Mouse (Mus musculus): Measurements from ENCODE around the gene 2210011C24Rik.
"Not testable (repeated sequence)": the region's sequence is repeated elsewhere in the genome, so short reads cannot be mapped to it uniquely, and the experiment has no call there.

The 2210011C24Rik gene

GRCm38 (mm10) chr8:83995973-83996372, 16.0 kb downstream of the 2210011C24Rik start:
- DNase-seq (ENCODE audit: low spot score in 2 of 2): no peak

GRCm38 (mm10) chr8:83994030-83994429, 17.9 kb downstream of the 2210011C24Rik start:
- DNase-seq (ENCODE audit: low spot score in 2 of 2): no peak

- DNase-seq (ENCODE audit: low spot score in 2 of 2): no peak
Measured at GRCm38 (mm10) chr8:83992488-83992887, 19.5 kb downstream of the 2210011C24Rik start.

- no peak for DNase-seq (ENCODE audit: low spot score in 2 of 2)
Measured at GRCm38 (mm10) chr8:83990170-83990569, 21.8 kb downstream of the 2210011C24Rik start.

GRCm38 (mm10) chr8:83989243-83989642, 22.7 kb downstream of the 2210011C24Rik start:
- DNase-seq (ENCODE audit: low spot score in 2 of 2): no peak

GRCm38 (mm10) chr8:83983222-83983621, 28.7 kb downstream of the 2210011C24Rik start:
- DNase-seq (ENCODE audit: low spot score in 2 of 2): not testable (repeated sequence)

- no peak for DNase-seq (ENCODE audit: low spot score in 2 of 2)
Measured at GRCm38 (mm10) chr8:83982449-83982848, 29.5 kb downstream of the 2210011C24Rik start.

GRCm38 (mm10) chr8:83981533-83981932, 30.4 kb downstream of the 2210011C24Rik start:
- no peak for DNase-seq (ENCODE audit: low spot score in 2 of 2)

- DNase-seq (ENCODE audit: low spot score in 2 of 2): no peak
Measured at GRCm38 (mm10) chr8:83980845-83981244, 31.1 kb downstream of the 2210011C24Rik start.

- DNase-seq (ENCODE audit: low spot score in 2 of 2): no peak
Measured at GRCm38 (mm10) chr8:83980250-83980649, 31.7 kb downstream of the 2210011C24Rik start.

- no peak for DNase-seq (ENCODE audit: low spot score in 2 of 2)
Measured at GRCm38 (mm10) chr8:83978200-83978599, 33.8 kb downstream of the 2210011C24Rik start.

- DNase-seq (ENCODE audit: low spot score in 2 of 2): no peak
Measured at GRCm38 (mm10) chr8:83977646-83978045, 34.3 kb downstream of the 2210011C24Rik start.

GRCm38 (mm10) chr8:83976779-83977350, 35.1 kb downstream of the 2210011C24Rik start:
- no peak for DNase-seq (ENCODE audit: low spot score in 2 of 2)

- no peak for DNase-seq (ENCODE audit: low spot score in 2 of 2)
Measured at GRCm38 (mm10) chr8:83976101-83976630, 35.8 kb downstream of the 2210011C24Rik start.

- DNase-seq (ENCODE audit: low spot score in 2 of 2): no peak
Measured at GRCm38 (mm10) chr8:83974521-83974920, 37.5 kb downstream of the 2210011C24Rik start.

- no peak for DNase-seq (ENCODE audit: low spot score in 2 of 2)
Measured at GRCm38 (mm10) chr8:83973161-83974031, 38.6 kb downstream of the 2210011C24Rik start.

- peak; percentile 99 for DNase-seq (ENCODE audit: low spot score in 2 of 2)
Measured at GRCm38 (mm10) chr8:83972150-83973120, 39.5 kb downstream of the 2210011C24Rik start, which contains the start of gene Prkaca. Gene Prkaca (plus strand): TSS chr8:83972993.

GRCm38 (mm10) chr8:83971661-83972060, 40.3 kb downstream of the 2210011C24Rik start:
- DNase-seq (ENCODE audit: low spot score in 2 of 2): no peak

GRCm38 (mm10) chr8:83971121-83971520, 40.9 kb downstream of the 2210011C24Rik start:
- DNase-seq (ENCODE audit: low spot score in 2 of 2): no peak

GRCm38 (mm10) chr8:83967701-83968100, 44.3 kb downstream of the 2210011C24Rik start:
- DNase-seq (ENCODE audit: low spot score in 2 of 2): no peak

GRCm38 (mm10) chr8:83964015-83964765, 47.8 kb downstream of the 2210011C24Rik start:
- no peak for DNase-seq (ENCODE audit: low spot score in 2 of 2)
